Mouse (Mus musculus): ENCODE data around the gene Otx2. TPM values are rescaled to one million over a fixed set of nuclear protein-coding genes. Genes with fewer than 3 reads are reported as not detected.

The Otx2 gene
- total RNA-seq, 2 experiments from 2014 or later, result not detected

- no peak for DNase-seq
- intact Hi-C loops (cut with DNase I), result no loop called here
These were observed 3.9 kb downstream of the Otx2 start for GRCm38 (mm10) chr14:48669541-48670257.

- peak in 1 of 2 experiments; percentile 18 for DNase-seq
- intact Hi-C loops (cut with DNase I), result no loop called here
These were observed 4.8 kb downstream of the Otx2 start for GRCm38 (mm10) chr14:48668761-48669303.

- intact Hi-C loops (cut with DNase I), result no loop called here
These were observed 5.6 kb downstream of the Otx2 start for GRCm38 (mm10) chr14:48668051-48668481.

GRCm38 (mm10) chr14:48667396-48667795 is 6.2 kb downstream of the Otx2 start:
- no peak for DNase-seq
- intact Hi-C loops (cut with DNase I), result no loop called here

More at GRCm38 (mm10) chr14:48668051-48668481, 5.6 kb downstream of the Otx2 start:
- DNase-seq, result no peak

GRCm38 (mm10) chr14:48666771-48667170 is 6.8 kb downstream of the Otx2 start:
- intact Hi-C loops (cut with DNase I), result no loop called here
- DNase-seq, result no peak

GRCm38 (mm10) chr14:48665816-48666661 is 7.6 kb downstream of the Otx2 start:
- peak in 1 of 2 experiments; percentile 51 for DNase-seq
- intact Hi-C loops (cut with DNase I), result no loop called here

GRCm38 (mm10) chr14:48664841-48665815 is 8.5 kb downstream of the Otx2 start:
- intact Hi-C loops (cut with DNase I), result no loop called here
- DNase-seq, result peak in 1 of 2 experiments; percentile 46

GRCm38 (mm10) chr14:48664001-48664810 is 9.4 kb downstream of the Otx2 start:
- intact Hi-C loops (cut with DNase I), result no loop called here
- no peak for DNase-seq

GRCm38 (mm10) chr14:48663531-48663930 is 10.1 kb downstream of the Otx2 start:
- intact Hi-C loops (cut with DNase I), result no loop called here
- no peak for DNase-seq

- DNase-seq, result no peak
- intact Hi-C loops (cut with DNase I), result no loop called here
These were observed 10.9 kb downstream of the Otx2 start for GRCm38 (mm10) chr14:48662568-48663236.

GRCm38 (mm10) chr14:48661646-48662567 is 11.7 kb downstream of the Otx2 start:
- intact Hi-C loops (cut with DNase I), result no loop called here
- DNase-seq, result no peak

GRCm38 (mm10) chr14:48661151-48661550 is 12.5 kb downstream of the Otx2 start:
- DNase-seq, result no peak
- intact Hi-C loops (cut with DNase I), result no loop called here

GRCm38 (mm10) chr14:48660593-48660992 is 13.0 kb downstream of the Otx2 start:
- no peak for DNase-seq
- intact Hi-C loops (cut with DNase I), result no loop called here

- intact Hi-C loops (cut with DNase I), result no loop called here
- DNase-seq, result no peak
These were observed 14.0 kb downstream of the Otx2 start for GRCm38 (mm10) chr14:48659661-48660060.

GRCm38 (mm10) chr14:48657241-48657640 is 16.4 kb downstream of the Otx2 start:
- no peak for DNase-seq
- intact Hi-C loops (cut with DNase I), result no loop called here

- no peak for DNase-seq
- intact Hi-C loops (cut with DNase I), result no loop called here
These were observed 16.9 kb downstream of the Otx2 start for GRCm38 (mm10) chr14:48656711-48657110.

GRCm38 (mm10) chr14:48655792-48656550 is 17.6 kb downstream of the Otx2 start:
- intact Hi-C loops (cut with DNase I), result no loop called here
- no peak for DNase-seq
